Mouse (Mus musculus): Measurements from ENCODE around the gene Sirt4. TPM values are rescaled to one million over a fixed set of nuclear protein-coding genes. Genes with fewer than 3 reads are reported as not detected.

Gene Sirt4
- polyA plus RNA-seq, 1 experiment from 2014 or later, result 6.5 TPM

DNA sequence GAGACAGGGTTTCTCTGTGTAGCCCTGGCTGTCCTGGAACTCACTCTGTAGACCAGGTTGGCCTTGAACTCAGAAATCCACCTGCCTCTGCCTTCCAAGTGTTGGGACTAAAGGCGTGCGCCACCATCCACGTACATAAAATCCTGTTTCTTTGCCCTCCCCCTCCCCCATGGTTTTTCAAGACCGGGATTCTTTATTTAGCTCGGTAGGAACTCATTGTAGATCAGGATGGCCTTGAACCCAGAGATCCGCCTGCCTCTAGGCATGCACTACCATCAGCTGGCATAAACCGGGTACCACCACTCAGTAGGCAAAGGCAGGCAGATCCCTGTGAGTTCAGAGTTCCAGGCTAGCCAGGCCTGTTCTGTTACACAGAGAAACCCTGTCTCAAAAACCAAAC lies 32.4 kb upstream of the Sirt4 start:
- H3K27ac ChIP-seq (ENCODE audit: low read length), result peak overlapping the region; percentile 83
- ATAC-seq (ENCODE audit: low read depth), result no peak
- no peaks in the 10 kb centered on the region for H3K9me3 ChIP-seq (replicated peaks; ENCODE audit: control insufficient read depth, low read length)
- H3K4me1 ChIP-seq (ENCODE audit: control insufficient read depth, low read depth, low read length), result peaks cover 44% of the 10 kb centered on the region
- H3K4me2 ChIP-seq (ENCODE audit: low read depth, low read length), result no peak overlapping the region
- no peak overlapping the region for H3K9ac ChIP-seq (ENCODE audit: low read depth, low read length)
- 46% methylated on average over 7 of the region's 7 CpGs for WGBS (ENCODE audit: insufficient replicate concordance)
- H3K36me3 ChIP-seq (ENCODE audit: control insufficient read depth, insufficient read depth), result no peaks in the 10 kb centered on the region
- no peak overlapping the region for H3K4me3 ChIP-seq (ENCODE audit: low read depth, low read length)
- no peaks in the 10 kb centered on the region for H3K27me3 ChIP-seq (ENCODE audit: control insufficient read depth, insufficient read depth, low read depth, low read length)

GRCm38 (mm10) chr5:115516081-115516907 lies 31.8 kb upstream of the Sirt4 start:
- 32% methylated on average over 32 of the region's 32 CpGs for WGBS (ENCODE audit: insufficient replicate concordance)
- Histone ChIP-seq H3K4me2 (ENCODE audit: low read depth, low read length) (peak overlapping the region; percentile 50), H3K27me3 (ENCODE audit: control insufficient read depth, insufficient read depth, low read depth, low read length) (no peaks in the 10 kb centered on the region), H3K4me1 (ENCODE audit: control insufficient read depth, low read depth, low read length) (peaks cover 38% of the 10 kb centered on the region), H3K27ac (ENCODE audit: low read length) (peak overlapping the region; percentile 83), H3K36me3 (ENCODE audit: control insufficient read depth, insufficient read depth) (no peaks in the 10 kb centered on the region), H3K4me3 (ENCODE audit: low read depth, low read length) (peak overlapping the region; percentile 37), H3K9ac (ENCODE audit: low read depth, low read length) (0 out of 2 replicates have a peak overlapping the region, but pooled peaks have one; percentile 11), H3K9me3 (replicated peaks; ENCODE audit: control insufficient read depth, low read length) (no peaks in the 10 kb centered on the region)
- ATAC-seq (ENCODE audit: low read depth), result peak; percentile 31; the same call in 1 of the 2 replicates

GRCm38 (mm10) chr5:115514896-115515587 lies 30.5 kb upstream of the Sirt4 start:
- H3K4me3 ChIP-seq (ENCODE audit: low read depth, low read length), result no peak overlapping the region
- 51% methylated on average over 20 of the region's 20 CpGs for WGBS (ENCODE audit: insufficient replicate concordance)
- peak overlapping the region; percentile 28 for H3K9ac ChIP-seq (ENCODE audit: low read depth, low read length)
- no peaks in the 10 kb centered on the region for H3K9me3 ChIP-seq (replicated peaks; ENCODE audit: control insufficient read depth, low read length)
- no peak; the same call in 1 of the 2 replicates for ATAC-seq (ENCODE audit: low read depth)
- no peaks in the 10 kb centered on the region for H3K36me3 ChIP-seq (ENCODE audit: control insufficient read depth, insufficient read depth)
- H3K4me2 ChIP-seq (ENCODE audit: low read depth, low read length), result peak overlapping the region; percentile 12; the same call in 1 of the 2 replicates
- peaks cover 33% of the 10 kb centered on the region for H3K4me1 ChIP-seq (ENCODE audit: control insufficient read depth, low read depth, low read length)
- no peaks in the 10 kb centered on the region for H3K27me3 ChIP-seq (ENCODE audit: control insufficient read depth, insufficient read depth, low read depth, low read length)
- H3K27ac ChIP-seq (ENCODE audit: low read length), result peak overlapping the region; percentile 80

DNA sequence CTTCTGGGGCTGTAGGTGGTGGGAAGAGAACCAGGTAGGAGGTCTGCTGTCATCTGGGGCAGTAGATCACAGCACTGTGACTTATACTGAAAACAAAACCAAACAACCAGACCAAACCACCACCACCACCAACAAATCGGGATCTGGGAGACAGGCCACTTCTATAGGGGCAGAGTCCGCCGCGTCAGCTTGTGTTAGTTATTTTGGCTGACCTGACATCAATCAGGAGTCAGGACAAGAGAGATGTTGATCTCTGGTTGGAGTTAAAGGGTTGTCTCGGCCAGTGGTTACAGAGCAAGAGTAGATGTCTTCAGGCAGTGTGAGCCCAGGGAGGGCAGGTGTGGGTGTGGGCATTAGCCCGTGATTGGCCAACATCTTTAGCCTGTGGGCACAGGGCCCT lies 29.8 kb upstream of the Sirt4 start:
- 64% methylated on average over 6 of the region's 6 CpGs for WGBS (ENCODE audit: insufficient replicate concordance)
- Histone ChIP-seq H3K27ac (ENCODE audit: low read length) (peak overlapping the region; percentile 80), H3K27me3 (ENCODE audit: control insufficient read depth, insufficient read depth, low read depth, low read length) (no peaks in the 10 kb centered on the region), H3K4me2 (ENCODE audit: low read depth, low read length) (0 out of 2 replicates have a peak overlapping the region, but pooled peaks have one; percentile 12), H3K9ac (ENCODE audit: low read depth, low read length) (peak overlapping the region; percentile 28), H3K9me3 (replicated peaks; ENCODE audit: control insufficient read depth, low read length) (no peaks in the 10 kb centered on the region), H3K36me3 (ENCODE audit: control insufficient read depth, insufficient read depth) (no peaks in the 10 kb centered on the region), H3K4me3 (ENCODE audit: low read depth, low read length) (no peak overlapping the region), H3K4me1 (ENCODE audit: control insufficient read depth, low read depth, low read length) (peaks cover 40% of the 10 kb centered on the region)
- peak; percentile 57 for ATAC-seq (ENCODE audit: low read depth)

GRCm38 (mm10) chr5:115513721-115514120 lies 29.2 kb upstream of the Sirt4 start:
- Histone ChIP-seq H3K4me1 (ENCODE audit: control insufficient read depth, low read depth, low read length) (peaks cover 44% of the 10 kb centered on the region), H3K36me3 (ENCODE audit: control insufficient read depth, insufficient read depth) (no peaks in the 10 kb centered on the region)
- 79% methylated on average over 16 of the region's 16 CpGs for WGBS (ENCODE audit: insufficient replicate concordance)

GRCm38 (mm10) chr5:115513246-115513645 lies 28.7 kb upstream of the Sirt4 start:
- Histone ChIP-seq H3K4me1 (ENCODE audit: control insufficient read depth, low read depth, low read length) (peaks cover 49% of the 10 kb centered on the region), H3K4me2 (ENCODE audit: low read depth, low read length) (no peak overlapping the region), H3K27ac (ENCODE audit: low read length) (no peak overlapping the region)

More at GRCm38 (mm10) chr5:115513721-115514120, 29.2 kb upstream of the Sirt4 start:
- Histone ChIP-seq H3K9me3 (replicated peaks; ENCODE audit: control insufficient read depth, low read length) (no peaks in the 10 kb centered on the region), H3K4me3 (ENCODE audit: low read depth, low read length) (no peak overlapping the region), H3K27me3 (ENCODE audit: control insufficient read depth, insufficient read depth, low read depth, low read length) (no peaks in the 10 kb centered on the region), H3K4me2 (ENCODE audit: low read depth, low read length) (no peak overlapping the region), H3K27ac (ENCODE audit: low read length) (peak overlapping the region; percentile 80), H3K9ac (ENCODE audit: low read depth, low read length) (no peak overlapping the region)
- no peak for ATAC-seq (ENCODE audit: low read depth)

GRCm38 (mm10) chr5:115512375-115512774 lies 27.9 kb upstream of the Sirt4 start:
- WGBS (ENCODE audit: insufficient replicate concordance), result 57% methylated on average over 7 of the region's 7 CpGs
- Histone ChIP-seq H3K9ac (ENCODE audit: low read depth, low read length) (no peak overlapping the region), H3K36me3 (ENCODE audit: control insufficient read depth, insufficient read depth) (no peaks in the 10 kb centered on the region), H3K27me3 (ENCODE audit: control insufficient read depth, insufficient read depth, low read depth, low read length) (no peaks in the 10 kb centered on the region), H3K4me2 (ENCODE audit: low read depth, low read length) (no peak overlapping the region), H3K9me3 (replicated peaks; ENCODE audit: control insufficient read depth, low read length) (no peaks in the 10 kb centered on the region), H3K27ac (ENCODE audit: low read length) (no peak overlapping the region), H3K4me3 (ENCODE audit: low read depth, low read length) (no peak overlapping the region), H3K4me1 (ENCODE audit: control insufficient read depth, low read depth, low read length) (peaks cover 58% of the 10 kb centered on the region)
- no peak for ATAC-seq (ENCODE audit: low read depth)

More at GRCm38 (mm10) chr5:115513246-115513645, 28.7 kb upstream of the Sirt4 start:
- 78% methylated on average over 14 of the region's 14 CpGs for WGBS (ENCODE audit: insufficient replicate concordance)
- no peaks in the 10 kb centered on the region for H3K9me3 ChIP-seq (replicated peaks; ENCODE audit: control insufficient read depth, low read length)
- ATAC-seq (ENCODE audit: low read depth), result no peak
- no peaks in the 10 kb centered on the region for H3K36me3 ChIP-seq (ENCODE audit: control insufficient read depth, insufficient read depth)
- no peaks in the 10 kb centered on the region for H3K27me3 ChIP-seq (ENCODE audit: control insufficient read depth, insufficient read depth, low read depth, low read length)
- H3K9ac ChIP-seq (ENCODE audit: low read depth, low read length), result no peak overlapping the region
- no peak overlapping the region for H3K4me3 ChIP-seq (ENCODE audit: low read depth, low read length)

GRCm38 (mm10) chr5:115509790-115510689 lies 25.5 kb upstream of the Sirt4 start:
- peak overlapping the region; percentile 97 for H3K4me2 ChIP-seq (ENCODE audit: low read depth, low read length)
- peaks cover 54% of the 10 kb centered on the region for H3K4me1 ChIP-seq (ENCODE audit: control insufficient read depth, low read depth, low read length)
- H3K9me3 ChIP-seq (replicated peaks; ENCODE audit: control insufficient read depth, low read length), result no peaks in the 10 kb centered on the region
- WGBS (ENCODE audit: insufficient replicate concordance), result 44% methylated on average over 15 of the region's 15 CpGs
- ATAC-seq (ENCODE audit: low read depth), result no peak
- peak overlapping the region; percentile 26; the same call in 1 of the 2 replicates for H3K4me3 ChIP-seq (ENCODE audit: low read depth, low read length)
- H3K27ac ChIP-seq (ENCODE audit: low read length), result peak overlapping the region; percentile 56
- no peaks in the 10 kb centered on the region for H3K36me3 ChIP-seq (ENCODE audit: control insufficient read depth, insufficient read depth)
- H3K27me3 ChIP-seq (ENCODE audit: control insufficient read depth, insufficient read depth, low read depth, low read length), result no peaks in the 10 kb centered on the region
- H3K9ac ChIP-seq (ENCODE audit: low read depth, low read length), result peak overlapping the region; percentile 7; the same call in 1 of the 2 replicates

Data from liver, embryonic 16.5 days (tissue).